Mouse (Mus musculus): ENCODE data around the gene Alkbh8. TPM values are rescaled to one million over a fixed set of nuclear protein-coding genes. Genes with fewer than 3 reads are reported as not detected.
"Not testable (repeated sequence)": the region's sequence is repeated elsewhere in the genome, so short reads cannot be mapped to it uniquely, and the experiment has no call there.

Alkbh8 gene
- polyA plus RNA-seq, 1 experiment from 2014 or later, result 36.7 TPM

GRCm38 (mm10) chr9:3345136-3345535 is 10.2 kb downstream of the Alkbh8 start:
- Histone ChIP-seq H3K36me3 (ENCODE audit: control insufficient read depth, insufficient read depth, low read length) (peaks cover 10% of the 10 kb centered on the region; the same call in 1 of the 2 replicates), H3K9me3 (ENCODE audit: control insufficient read depth, low read length) (no peaks in the 10 kb centered on the region), H3K27ac (ENCODE audit: low read depth, low read length) (no peak overlapping the region), H3K4me1 (ENCODE audit: control insufficient read depth, insufficient read depth, low read length) (no peaks in the 10 kb centered on the region), H3K4me3 (ENCODE audit: low read depth, low read length) (no peak overlapping the region), H3K27me3 (ENCODE audit: control insufficient read depth, insufficient read depth, low read length) (no peaks in the 10 kb centered on the region), H3K9ac (ENCODE audit: low read length) (no peak overlapping the region), H3K4me2 (no peak overlapping the region)
- no peak for DNase-seq (ENCODE audit: low spot score, missing footprints)
- ATAC-seq (ENCODE audit: low FRiP score), result no peak

- no peaks in the 10 kb centered on the region for H3K4me1 ChIP-seq (ENCODE audit: control insufficient read depth, insufficient read depth, low read length)
- DNase-seq (ENCODE audit: low spot score, missing footprints), result no peak
- H3K9ac ChIP-seq (ENCODE audit: low read length), result no peak overlapping the region
- no peak for ATAC-seq (ENCODE audit: low FRiP score)
- H3K4me2 ChIP-seq, result no peak overlapping the region
- H3K9me3 ChIP-seq (ENCODE audit: control insufficient read depth, low read length), result no peaks in the 10 kb centered on the region
- peaks cover 11% of the 10 kb centered on the region; the same call in 1 of the 2 replicates for H3K36me3 ChIP-seq (ENCODE audit: control insufficient read depth, insufficient read depth, low read length)
- H3K27ac ChIP-seq (ENCODE audit: low read depth, low read length), result no peak overlapping the region
- H3K27me3 ChIP-seq (ENCODE audit: control insufficient read depth, insufficient read depth, low read length), result no peaks in the 10 kb centered on the region
- 82% methylated on average over 1 of the region's 1 CpGs for WGBS
- H3K4me3 ChIP-seq (ENCODE audit: low read depth, low read length), result no peak overlapping the region
Measured at GRCm38 (mm10) chr9:3345967-3346366, 11.0 kb downstream of the Alkbh8 start.

GRCm38 (mm10) chr9:3350056-3350455 is 15.1 kb downstream of the Alkbh8 start:
- H3K36me3 ChIP-seq (ENCODE audit: control insufficient read depth, insufficient read depth, low read length), result peaks cover 12% of the 10 kb centered on the region; the same call in 1 of the 2 replicates
- ATAC-seq (ENCODE audit: low FRiP score), result no peak

GRCm38 (mm10) chr9:3376323-3376722 is 41.4 kb downstream of the Alkbh8 start:
- not testable (repeated sequence) for H3K36me3 ChIP-seq (ENCODE audit: control insufficient read depth, insufficient read depth, low read length); H3K4me3 ChIP-seq (ENCODE audit: low read depth, low read length); H3K9ac ChIP-seq (ENCODE audit: low read length); H3K4me1 ChIP-seq (ENCODE audit: control insufficient read depth, insufficient read depth, low read length); H3K4me2 ChIP-seq; DNase-seq (ENCODE audit: low spot score, missing footprints); H3K27ac ChIP-seq (ENCODE audit: low read depth, low read length); H3K27me3 ChIP-seq (ENCODE audit: control insufficient read depth, insufficient read depth, low read length); ATAC-seq (ENCODE audit: low FRiP score); H3K9me3 ChIP-seq (ENCODE audit: control insufficient read depth, low read length)
- WGBS, result 45% methylated on average over 1 of the region's 1 CpGs

More at GRCm38 (mm10) chr9:3350056-3350455, 15.1 kb downstream of the Alkbh8 start:
- no peaks in the 10 kb centered on the region for H3K9me3 ChIP-seq (ENCODE audit: control insufficient read depth, low read length)
- no peak overlapping the region for H3K27ac ChIP-seq (ENCODE audit: low read depth, low read length)
- no peaks in the 10 kb centered on the region for H3K27me3 ChIP-seq (ENCODE audit: control insufficient read depth, insufficient read depth, low read length)
- no peak overlapping the region for H3K9ac ChIP-seq (ENCODE audit: low read length)
- H3K4me3 ChIP-seq (ENCODE audit: low read depth, low read length), result no peak overlapping the region
- no peak for DNase-seq (ENCODE audit: low spot score, missing footprints)
- H3K4me2 ChIP-seq, result no peak overlapping the region
- WGBS, result 83% methylated on average over 1 of the region's 1 CpGs
- H3K4me1 ChIP-seq (ENCODE audit: control insufficient read depth, insufficient read depth, low read length), result no peaks in the 10 kb centered on the region

- Histone ChIP-seq H3K27me3 (ENCODE audit: control insufficient read depth, insufficient read depth, low read length) (no peaks in the 10 kb centered on the region), H3K9ac (ENCODE audit: low read length) (peak within 1 kb of the TSS; percentile 79), H3K4me3 (ENCODE audit: low read depth, low read length) (peak within 1 kb of the TSS; percentile 59), H3K9me3 (ENCODE audit: control insufficient read depth, low read length) (no peaks in the 10 kb centered on the region), H3K4me2 (peak within 1 kb of the TSS; percentile 61), H3K4me1 (ENCODE audit: control insufficient read depth, insufficient read depth, low read length) (no peaks in the 10 kb centered on the region), H3K27ac (ENCODE audit: low read depth, low read length) (no peak within 1 kb of the TSS), H3K36me3 (ENCODE audit: control insufficient read depth, insufficient read depth, low read length) (no peaks in the 10 kb centered on the region)
- DNase-seq (ENCODE audit: low spot score, missing footprints) (peak; percentile 95), ATAC-seq (ENCODE audit: low FRiP score) (peak; percentile 94)
- WGBS, result under 1% methylated on average over 28 of the region's 28 CpGs
Measured at GRCm38 (mm10) chr9:3403251-3404208, 68.6 kb downstream of the Alkbh8 start, which contains the start of gene Cwf19l2. Gene Cwf19l2 (plus strand): TSS chr9:3403592.

- Histone ChIP-seq H3K4me2 (peak overlapping the region; percentile 61), H3K36me3 (ENCODE audit: control insufficient read depth, insufficient read depth, low read length) (no peaks in the 10 kb centered on the region), H3K27me3 (ENCODE audit: control insufficient read depth, insufficient read depth, low read length) (no peaks in the 10 kb centered on the region), H3K4me1 (ENCODE audit: control insufficient read depth, insufficient read depth, low read length) (no peaks in the 10 kb centered on the region), H3K9ac (ENCODE audit: low read length) (peak overlapping the region; percentile 79), H3K9me3 (ENCODE audit: control insufficient read depth, low read length) (no peaks in the 10 kb centered on the region), H3K4me3 (ENCODE audit: low read depth, low read length) (peak overlapping the region; percentile 59), H3K27ac (ENCODE audit: low read depth, low read length) (no peak overlapping the region)
- ATAC-seq (ENCODE audit: low FRiP score) (peak; percentile 17; the same call in 1 of the 2 replicates), DNase-seq (ENCODE audit: low spot score, missing footprints) (peak; percentile 89)
- 2% methylated on average over 13 of the region's 13 CpGs for WGBS
Measured at GRCm38 (mm10) chr9:3404372-3404771, 69.4 kb downstream of the Alkbh8 start.

DNA sequence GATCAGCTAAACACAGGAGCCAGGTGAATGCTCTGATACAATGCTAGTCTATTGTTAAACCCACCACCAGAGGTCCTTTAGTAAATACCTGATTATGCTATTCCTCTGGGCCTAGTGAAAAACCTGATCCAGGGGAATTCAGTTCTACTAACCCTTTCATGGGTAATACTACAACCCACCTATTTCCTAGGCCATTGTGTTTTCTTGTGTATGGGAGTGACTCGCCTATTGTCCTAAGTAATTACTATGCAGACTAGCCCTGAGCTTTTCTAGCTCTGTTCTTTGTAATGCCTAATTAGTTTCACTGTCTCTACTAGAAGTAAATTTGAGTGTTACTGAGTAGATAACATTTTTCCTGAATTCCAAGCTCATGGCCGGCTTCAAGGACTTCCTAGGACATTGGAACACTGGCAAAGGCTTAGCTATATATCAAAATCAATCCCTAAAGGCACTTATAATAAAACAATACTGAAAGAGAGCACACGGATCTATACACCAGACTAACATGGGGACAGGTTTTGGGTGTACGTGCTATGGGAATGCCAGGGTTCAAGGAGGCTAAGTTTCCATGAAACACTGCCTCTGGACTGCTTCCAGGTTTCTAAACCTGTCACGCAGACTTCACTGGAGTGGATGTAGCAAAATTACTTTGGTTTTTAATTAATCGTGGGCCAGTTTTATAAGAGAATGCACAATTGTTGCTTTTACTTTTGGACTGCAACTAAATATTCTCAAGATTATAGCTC is 104.8 kb downstream of the Alkbh8 start:
- DNase-seq (ENCODE audit: low spot score, missing footprints); H3K36me3 ChIP-seq (ENCODE audit: control insufficient read depth, insufficient read depth, low read length); ATAC-seq (ENCODE audit: low FRiP score); H3K27me3 ChIP-seq (ENCODE audit: control insufficient read depth, insufficient read depth, low read length); H3K27ac ChIP-seq (ENCODE audit: low read depth, low read length); H3K4me1 ChIP-seq (ENCODE audit: control insufficient read depth, insufficient read depth, low read length); H3K4me3 ChIP-seq (ENCODE audit: low read depth, low read length); H3K4me2 ChIP-seq; H3K9ac ChIP-seq (ENCODE audit: low read length); H3K9me3 ChIP-seq (ENCODE audit: control insufficient read depth, low read length): not testable (repeated sequence)
- WGBS, result 86% methylated on average over 6 of the region's 6 CpGs
